Mouse (Mus musculus): ENCODE data around the gene Litaf. TPM values are rescaled to one million over a fixed set of nuclear protein-coding genes. Genes with fewer than 3 reads are reported as not detected.

The Litaf gene
- total and polyA plus RNA-seq, 2 experiments from 2014 or later = 20.5 to 22.4 TPM

- Histone ChIP-seq H3K27me3 (ENCODE audit: insufficient read depth, low read length) (no peaks in the 10 kb centered on the region), H3K4me1 (ENCODE audit: insufficient read depth, low read length) (no peaks in the 10 kb centered on the region), H3K36me3 (ENCODE audit: insufficient read depth, low read length) (no peaks in the 10 kb centered on the region; the same call in 1 of the 2 replicates), H3K4me3 (ENCODE audit: low read depth, low read length) (no peak overlapping the region), H3K9ac (replicated peaks; ENCODE audit: low read length, poor library complexity, severe bottlenecking) (no peak overlapping the region), H3K4me2 (ENCODE audit: low read depth, low read length, poor library complexity, severe bottlenecking) (no peak overlapping the region), H3K27ac (ENCODE audit: low read depth, low read length) (no peak overlapping the region), H3K9me3 (ENCODE audit: low read length) (no peaks in the 10 kb centered on the region)
- peak; percentile 62 for ATAC-seq (ENCODE audit: low FRiP score)
- no peak for TF ChIP-seq CTCF (IDR thresholded peaks at IDR 0.05)
- peak; percentile 40 for DNase-seq (ENCODE audit: low spot score)
- WGBS = 57% methylated on average over 8 of the region's 8 CpGs
Observed at GRCm38 (mm10) chr16:10956938-10957685, 108.8 kb downstream of the Litaf start.

GRCm38 (mm10) chr16:10955078-10955477 lies 110.9 kb downstream of the Litaf start:
- Histone ChIP-seq H3K27me3 (ENCODE audit: insufficient read depth, low read length) (no peaks in the 10 kb centered on the region), H3K36me3 (ENCODE audit: insufficient read depth, low read length) (no peaks in the 10 kb centered on the region), H3K9me3 (ENCODE audit: low read length) (no peaks in the 10 kb centered on the region), H3K4me1 (ENCODE audit: insufficient read depth, low read length) (no peaks in the 10 kb centered on the region), H3K27ac (ENCODE audit: low read depth, low read length) (no peak overlapping the region), H3K4me3 (ENCODE audit: low read depth, low read length) (no peak overlapping the region), H3K9ac (replicated peaks; ENCODE audit: low read length, poor library complexity, severe bottlenecking) (no peak overlapping the region), H3K4me2 (ENCODE audit: low read depth, low read length, poor library complexity, severe bottlenecking) (no peak overlapping the region)
- no peak for ATAC-seq (ENCODE audit: low FRiP score)
- WGBS = 83% methylated on average over 4 of the region's 4 CpGs
- no peak for DNase-seq (ENCODE audit: low spot score)
- no peak for TF ChIP-seq CTCF (IDR thresholded peaks at IDR 0.05)

GRCm38 (mm10) chr16:10952881-10953280 lies 113.1 kb downstream of the Litaf start:
- 91% methylated on average over 3 of the region's 3 CpGs for WGBS
- no peak overlapping the region for H3K4me2 ChIP-seq (ENCODE audit: low read depth, low read length, poor library complexity, severe bottlenecking)

GRCm38 (mm10) chr16:10952071-10952470 lies 113.9 kb downstream of the Litaf start:
- no peaks in the 10 kb centered on the region for H3K4me1 ChIP-seq (ENCODE audit: insufficient read depth, low read length)
- H3K4me2 ChIP-seq (ENCODE audit: low read depth, low read length, poor library complexity, severe bottlenecking) = no peak overlapping the region
- no peak for DNase-seq (ENCODE audit: low spot score)
- no peak for TF ChIP-seq CTCF (IDR thresholded peaks at IDR 0.05)
- no peaks in the 10 kb centered on the region for H3K36me3 ChIP-seq (ENCODE audit: insufficient read depth, low read length)
- H3K9ac ChIP-seq (replicated peaks; ENCODE audit: low read length, poor library complexity, severe bottlenecking) = no peak overlapping the region
- no peak for ATAC-seq (ENCODE audit: low FRiP score)
- no peaks in the 10 kb centered on the region for H3K9me3 ChIP-seq (ENCODE audit: low read length)
- H3K27ac ChIP-seq (ENCODE audit: low read depth, low read length) = no peak overlapping the region
- 61% methylated on average over 2 of the region's 2 CpGs for WGBS
- no peaks in the 10 kb centered on the region for H3K27me3 ChIP-seq (ENCODE audit: insufficient read depth, low read length)
- H3K4me3 ChIP-seq (ENCODE audit: low read depth, low read length) = no peak overlapping the region

More at GRCm38 (mm10) chr16:10952881-10953280, 113.1 kb downstream of the Litaf start:
- no peak for ATAC-seq (ENCODE audit: low FRiP score)
- no peak for DNase-seq (ENCODE audit: low spot score)
- no peak for TF ChIP-seq CTCF (IDR thresholded peaks at IDR 0.05)
- no peaks in the 10 kb centered on the region for H3K36me3 ChIP-seq (ENCODE audit: insufficient read depth, low read length)
- no peak overlapping the region for H3K9ac ChIP-seq (replicated peaks; ENCODE audit: low read length, poor library complexity, severe bottlenecking)
- no peak overlapping the region for H3K27ac ChIP-seq (ENCODE audit: low read depth, low read length)
- H3K4me1 ChIP-seq (ENCODE audit: insufficient read depth, low read length) = no peaks in the 10 kb centered on the region
- no peaks in the 10 kb centered on the region for H3K27me3 ChIP-seq (ENCODE audit: insufficient read depth, low read length)
- H3K4me3 ChIP-seq (ENCODE audit: low read depth, low read length) = no peak overlapping the region
- H3K9me3 ChIP-seq (ENCODE audit: low read length) = no peaks in the 10 kb centered on the region

- WGBS = 17% methylated on average over 3 of the region's 3 CpGs
Observed at GRCm38 (mm10) chr16:10951581-10951980, 114.4 kb downstream of the Litaf start.

GRCm38 (mm10) chr16:10950539-10950938 lies 115.4 kb downstream of the Litaf start:
- H3K9me3 ChIP-seq (ENCODE audit: low read length) = no peaks in the 10 kb centered on the region
- H3K4me1 ChIP-seq (ENCODE audit: insufficient read depth, low read length) = no peaks in the 10 kb centered on the region
- TF ChIP-seq CTCF (IDR thresholded peaks at IDR 0.05) = no peak
- H3K36me3 ChIP-seq (ENCODE audit: insufficient read depth, low read length) = no peaks in the 10 kb centered on the region
- no peak overlapping the region for H3K9ac ChIP-seq (replicated peaks; ENCODE audit: low read length, poor library complexity, severe bottlenecking)
- no peak overlapping the region for H3K4me2 ChIP-seq (ENCODE audit: low read depth, low read length, poor library complexity, severe bottlenecking)
- no peak overlapping the region for H3K27ac ChIP-seq (ENCODE audit: low read depth, low read length)
- 88% methylated on average over 9 of the region's 9 CpGs for WGBS
- no peaks in the 10 kb centered on the region for H3K27me3 ChIP-seq (ENCODE audit: insufficient read depth, low read length)
- DNase-seq (ENCODE audit: low spot score) (no peak), ATAC-seq (ENCODE audit: low FRiP score) (no peak)
- H3K4me3 ChIP-seq (ENCODE audit: low read depth, low read length) = no peak overlapping the region

More at GRCm38 (mm10) chr16:10951581-10951980, 114.4 kb downstream of the Litaf start:
- Histone ChIP-seq H3K4me2 (ENCODE audit: low read depth, low read length, poor library complexity, severe bottlenecking) (no peak overlapping the region), H3K9ac (replicated peaks; ENCODE audit: low read length, poor library complexity, severe bottlenecking) (no peak overlapping the region), H3K27me3 (ENCODE audit: insufficient read depth, low read length) (no peaks in the 10 kb centered on the region), H3K9me3 (ENCODE audit: low read length) (no peaks in the 10 kb centered on the region), H3K4me3 (ENCODE audit: low read depth, low read length) (no peak overlapping the region), H3K36me3 (ENCODE audit: insufficient read depth, low read length) (no peaks in the 10 kb centered on the region), H3K27ac (ENCODE audit: low read depth, low read length) (no peak overlapping the region), H3K4me1 (ENCODE audit: insufficient read depth, low read length) (no peaks in the 10 kb centered on the region)
- TF ChIP-seq CTCF (IDR thresholded peaks at IDR 0.05) = peak; percentile 61
- DNase-seq (ENCODE audit: low spot score) (no peak), ATAC-seq (ENCODE audit: low FRiP score) (no peak)
